Mouse (Mus musculus): ENCODE results near the gene 1700029P11Rik.
"Not testable (repeated sequence)": the region's sequence is repeated elsewhere in the genome, so short reads cannot be mapped to it uniquely, and the experiment has no call there.

Gene 1700029P11Rik

GRCm38 (mm10) chr15:81958906-81959305 is 21.4 kb upstream of the 1700029P11Rik start:
- no peak for DNase-seq

DNA sequence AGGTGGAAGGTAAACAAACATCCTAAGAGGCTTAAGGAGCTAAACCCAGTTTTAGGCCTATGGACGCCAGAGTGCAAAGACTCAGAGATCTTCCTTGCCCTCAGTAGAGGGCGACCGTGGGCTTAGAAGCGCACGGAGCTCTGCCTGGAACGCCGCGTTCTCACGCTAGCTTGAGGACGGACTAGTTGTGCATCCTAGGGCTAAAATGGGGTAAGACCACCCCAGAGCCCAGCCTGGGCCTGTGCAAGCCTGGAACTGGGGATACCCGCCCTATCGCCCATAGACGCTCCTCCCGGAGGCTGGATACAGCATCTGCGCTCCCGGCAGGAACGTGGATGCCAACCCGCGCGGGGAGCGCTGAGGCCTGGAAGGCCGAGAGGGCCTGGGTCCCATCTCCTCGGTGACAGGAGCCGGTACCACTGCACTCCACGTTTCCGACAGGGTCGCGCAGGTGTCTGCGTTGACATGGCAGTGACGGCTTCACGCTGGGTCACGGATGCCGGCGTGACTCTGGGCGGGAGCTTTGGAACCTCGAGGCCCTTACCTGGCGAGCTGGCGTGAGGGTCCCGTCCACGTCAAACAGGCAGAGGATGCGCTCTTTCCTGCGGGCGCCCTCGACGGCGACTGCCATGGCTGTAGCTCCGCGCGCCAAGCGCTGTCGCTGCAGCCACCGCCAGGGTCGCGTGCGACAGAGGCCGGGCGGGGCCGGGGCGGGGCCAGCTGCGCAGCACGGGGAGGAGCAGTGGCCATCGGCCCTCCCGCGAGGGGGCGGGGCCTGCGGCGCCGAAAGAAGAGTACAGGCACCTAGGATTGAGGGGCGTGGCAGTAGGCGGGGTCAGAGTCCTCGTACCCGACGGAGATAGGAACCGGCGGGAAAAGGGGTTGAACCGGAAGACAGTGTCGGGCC is 19.9 kb upstream of the 1700029P11Rik start, which contains the start of gene Pmm1:
TSS of gene Pmm1 (minus strand) at position 760 of the 907 bp plus-strand sequence.
- peak; percentile 98 to 100 for DNase-seq

- peak in 1 of 2 experiments; percentile 42 for DNase-seq
These were observed 19.3 kb upstream of the 1700029P11Rik start for GRCm38 (mm10) chr15:81961078-81961451.

DNA sequence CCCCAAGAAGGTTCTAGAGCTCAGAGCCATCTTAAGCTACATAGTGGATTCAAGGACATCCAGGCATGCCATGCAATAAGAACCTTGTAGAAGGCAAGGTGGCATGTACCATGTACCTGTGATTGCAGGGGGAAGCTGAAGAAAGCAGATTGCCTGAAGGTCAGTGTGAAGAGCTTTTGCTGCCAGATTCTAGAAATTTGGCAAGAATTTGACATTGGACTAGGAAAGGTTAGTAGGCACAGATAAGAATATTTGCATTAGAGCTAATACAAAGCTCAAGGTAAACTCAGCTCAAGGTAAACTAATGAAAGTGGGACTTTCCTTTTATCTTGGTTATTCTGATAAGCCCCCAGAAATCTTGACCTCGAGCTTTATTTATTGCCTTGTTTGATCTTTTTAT is 16.1 kb upstream of the 1700029P11Rik start:
- no peak for DNase-seq

DNA sequence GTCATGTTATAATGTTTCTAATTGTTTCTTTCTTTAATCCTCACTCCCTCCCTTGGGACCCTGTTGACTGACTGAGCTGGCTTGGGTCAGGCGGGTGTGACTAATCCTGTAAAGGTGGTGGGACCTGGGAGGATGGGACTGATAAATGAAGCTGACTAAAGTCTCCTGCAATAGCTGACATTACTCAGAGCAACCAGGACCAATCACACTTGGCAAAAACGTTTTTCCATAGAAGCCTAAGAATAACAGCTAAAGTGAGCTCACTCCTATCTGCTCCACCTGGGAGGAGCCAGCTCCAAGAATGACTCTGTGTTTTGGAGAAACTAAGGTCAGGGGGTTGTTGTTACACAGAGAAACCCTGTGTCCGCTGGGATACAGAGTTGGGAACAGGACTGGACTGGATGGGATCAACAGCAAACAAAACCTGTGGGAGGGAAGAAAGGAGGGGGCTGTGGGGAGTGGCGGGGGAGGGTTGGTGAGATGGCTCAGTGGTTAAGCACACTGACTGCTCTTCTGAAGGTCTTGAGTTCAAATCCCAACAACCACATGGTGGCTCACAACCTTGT is 15.3 kb upstream of the 1700029P11Rik start:
- no peak for DNase-seq

DNA sequence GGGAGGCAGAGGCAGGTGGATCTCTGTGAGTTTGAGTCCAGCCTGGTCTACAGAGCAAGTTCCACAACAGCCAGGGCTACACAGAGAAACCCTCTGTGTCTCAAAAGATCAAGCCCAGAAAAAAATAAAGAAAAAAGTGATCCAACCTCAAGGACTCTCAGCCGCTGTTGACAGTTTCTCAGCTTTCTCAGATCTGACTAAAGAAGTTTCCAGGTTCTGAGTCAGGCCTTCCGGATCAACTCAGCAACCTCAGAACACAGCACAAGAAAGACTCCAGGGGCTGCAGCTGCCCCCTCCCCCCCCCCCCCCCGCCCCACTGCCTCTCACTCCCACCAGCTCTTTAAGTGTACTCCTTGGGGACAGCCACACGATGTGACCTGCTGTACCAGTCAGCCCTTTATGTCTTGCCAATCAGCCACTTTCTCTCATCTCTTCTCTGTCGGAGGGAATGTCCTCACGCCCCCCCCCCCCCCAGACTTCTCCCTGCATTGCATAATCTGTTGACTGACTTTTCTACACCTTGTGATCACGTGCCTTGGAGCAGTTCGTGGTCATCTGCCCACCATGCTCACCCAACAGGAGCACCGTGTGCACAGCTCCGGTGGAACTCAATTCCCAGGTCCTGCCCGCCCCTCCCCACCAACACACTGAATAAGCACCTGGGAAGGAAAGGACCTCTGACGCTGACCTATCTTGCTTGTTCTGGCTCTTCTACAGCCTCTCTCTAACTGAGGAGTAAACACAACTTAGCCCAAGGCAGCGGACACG is 14.1 kb upstream of the 1700029P11Rik start:
- no peak for DNase-seq

- no peak for DNase-seq
These were observed 12.5 kb upstream of the 1700029P11Rik start for GRCm38 (mm10) chr15:81967821-81968220.

GRCm38 (mm10) chr15:81968447-81968846 is 11.9 kb upstream of the 1700029P11Rik start:
- no peak for DNase-seq

DNA sequence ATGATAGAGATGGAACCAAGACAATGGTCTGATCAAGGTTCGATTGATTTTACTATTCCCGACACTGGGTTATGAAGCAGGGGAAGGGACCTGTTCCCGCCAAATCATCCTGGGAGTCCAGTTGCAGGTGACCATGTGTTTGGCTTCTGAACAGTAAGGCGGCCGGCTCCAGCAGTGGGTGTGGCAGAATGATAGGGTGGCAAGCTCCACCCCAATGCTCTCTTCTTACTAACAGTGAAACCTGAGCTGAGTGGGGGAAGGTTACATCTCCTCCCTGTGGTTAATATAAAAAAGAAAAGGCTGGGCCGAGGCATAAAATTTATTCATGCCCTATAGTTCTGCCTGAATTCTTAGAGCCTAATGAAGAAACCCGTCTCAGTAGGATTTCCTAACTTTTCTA is 11.2 kb upstream of the 1700029P11Rik start:
- no peak for DNase-seq

GRCm38 (mm10) chr15:81969635-81970034 is 10.7 kb upstream of the 1700029P11Rik start:
- DNase-seq, result not testable (repeated sequence)

GRCm38 (mm10) chr15:81970498-81970897 is 9.8 kb upstream of the 1700029P11Rik start:
- DNase-seq, result not testable (repeated sequence)

GRCm38 (mm10) chr15:81975156-81975555 is 5.2 kb upstream of the 1700029P11Rik start:
- not testable (repeated sequence) for DNase-seq

DNA sequence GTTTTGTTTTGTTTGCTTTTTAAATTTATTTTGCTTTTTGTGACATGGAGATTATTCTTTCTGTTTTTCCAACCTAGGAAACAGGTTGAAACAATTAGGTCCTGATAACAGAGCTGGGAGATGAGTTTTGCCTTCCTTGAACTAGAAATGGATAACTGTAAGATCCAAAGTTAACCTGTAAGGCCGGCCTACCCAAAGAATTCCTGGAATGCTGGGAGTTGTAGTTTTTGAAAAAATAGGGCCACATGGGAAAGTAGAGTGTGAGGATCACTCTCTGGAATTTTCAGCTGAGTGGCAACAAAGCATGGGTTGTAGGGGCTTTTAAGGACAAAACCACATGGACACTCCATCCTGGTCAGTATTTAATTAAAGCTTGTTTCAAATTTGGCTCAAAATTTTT is 1.8 kb downstream of the 1700029P11Rik start:
- no peak for DNase-seq

GRCm38 (mm10) chr15:81985267-81986161 is 5.2 kb downstream of the 1700029P11Rik start:
- no peak for DNase-seq

- no peak for DNase-seq
These were observed 7.3 kb downstream of the 1700029P11Rik start, which contains the start of gene Xrcc6 for GRCm38 (mm10) chr15:81987646-81988045. TSS of gene Xrcc6 (plus strand) at chr15:81987835.

DNA sequence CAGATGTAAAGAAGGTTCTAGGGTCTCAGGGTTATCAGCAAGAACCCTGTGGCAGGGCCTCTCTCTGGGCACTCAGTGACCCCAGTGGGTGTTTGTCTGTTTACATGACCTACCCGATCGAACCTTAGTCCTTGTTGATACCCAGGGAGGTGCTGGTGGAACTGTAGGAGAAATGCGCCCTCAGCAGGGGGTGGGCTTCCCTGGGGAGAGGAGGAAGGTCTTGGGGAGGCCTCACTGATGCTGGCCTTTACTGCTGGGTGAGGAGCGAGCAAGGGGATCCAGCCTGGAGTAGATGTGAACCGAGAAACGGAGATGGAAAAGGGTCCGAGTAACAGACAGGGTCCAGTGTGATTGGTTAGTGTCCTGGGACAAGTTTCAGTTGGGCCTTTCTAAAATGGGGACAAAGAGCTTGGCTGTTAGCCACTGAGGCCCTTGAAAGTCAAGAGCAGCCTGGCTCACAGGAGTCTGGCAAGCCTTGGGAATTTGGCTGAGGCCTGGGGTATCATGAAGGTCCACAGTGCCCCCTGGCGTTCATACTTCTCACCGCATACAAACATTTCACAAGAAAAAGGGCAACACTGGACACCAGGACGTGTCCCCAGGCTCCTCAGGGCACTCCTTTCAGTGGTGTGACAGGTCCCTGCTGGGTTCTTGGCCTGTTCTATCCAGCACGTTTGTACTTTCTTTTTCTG is 9.2 kb downstream of the 1700029P11Rik start:
- DNase-seq, result peak; percentile 90 to 93

GRCm38 (mm10) chr15:81990549-81990948 is 10.2 kb downstream of the 1700029P11Rik start:
- no peak for DNase-seq

- DNase-seq, result no peak
These were observed 13.7 kb downstream of the 1700029P11Rik start for GRCm38 (mm10) chr15:81993992-81994391.

DNA sequence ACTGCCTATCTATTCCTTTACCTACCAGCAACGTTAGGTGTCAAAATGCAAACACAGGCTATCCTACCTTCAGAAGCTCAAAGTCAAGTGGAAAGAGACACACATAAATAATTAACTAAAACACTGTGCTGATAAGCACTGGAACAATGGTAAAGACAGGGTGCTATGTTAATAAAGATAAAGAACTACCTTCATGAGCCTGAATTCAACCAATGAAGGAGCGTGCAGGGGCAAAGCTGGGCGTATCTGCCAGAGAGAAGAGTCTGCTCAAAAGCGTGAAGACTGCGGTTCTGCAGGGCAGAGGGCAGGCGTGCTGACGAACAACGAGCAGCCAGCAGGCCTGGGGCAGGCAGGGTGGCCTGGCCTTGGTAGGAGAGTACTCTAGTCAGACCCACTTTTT is 23.9 kb downstream of the 1700029P11Rik start:
- no peak for DNase-seq

DNA sequence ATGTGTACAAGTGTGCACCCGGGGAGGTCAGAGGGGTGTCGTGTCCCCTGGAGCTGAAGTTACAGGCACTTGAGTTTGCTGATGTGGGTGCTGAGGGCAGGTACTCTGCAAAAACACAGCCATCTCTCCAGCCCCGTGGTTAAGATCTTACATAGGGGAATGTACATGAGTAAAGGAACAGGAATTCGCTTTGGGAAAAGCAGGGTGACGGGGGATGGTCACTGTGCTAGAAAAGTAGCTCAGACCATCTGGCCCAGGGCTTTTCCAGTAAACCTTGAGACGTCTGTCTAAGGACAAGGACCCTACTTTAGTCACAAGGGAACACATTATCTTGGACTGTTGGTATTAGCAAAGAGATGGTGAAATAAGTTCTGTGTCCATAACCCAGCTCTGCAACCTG is 31.6 kb downstream of the 1700029P11Rik start:
- no peak for DNase-seq

- no peak for DNase-seq
These were observed 34.5 kb downstream of the 1700029P11Rik start for GRCm38 (mm10) chr15:82014745-82015391.
